Mouse (Mus musculus) thymus, postnatal 14 days (tissue): ENCODE measurements around the gene Ldlrad2.

ENCODE experiments used
- DNase-seq: peaks from one replicate; pipeline ENCODE4 v3.0.0; 2021

Gene Ldlrad2

GRCm38 (mm10) chr4:137546003-137546525 lies 28.3 kb downstream of the Ldlrad2 start:
- peak; percentile 52 for DNase-seq

GRCm38 (mm10) chr4:137545568-137545967 lies 28.8 kb downstream of the Ldlrad2 start:
- DNase-seq = no peak

- no peak for DNase-seq
These were observed 31.4 kb downstream of the Ldlrad2 start for GRCm38 (mm10) chr4:137542968-137543367.

GRCm38 (mm10) chr4:137540356-137540755 lies 34.0 kb downstream of the Ldlrad2 start:
- peak; percentile 16 for DNase-seq

GRCm38 (mm10) chr4:137527872-137528271 lies 46.5 kb downstream of the Ldlrad2 start:
- DNase-seq = no peak

GRCm38 (mm10) chr4:137527368-137527767 lies 47.0 kb downstream of the Ldlrad2 start:
- no peak for DNase-seq

GRCm38 (mm10) chr4:137525426-137525825 lies 48.9 kb downstream of the Ldlrad2 start:
- no peak for DNase-seq
